Mouse (Mus musculus): ENCODE measurements around the gene Dgcr2.
A peak's percentile ranks its signal among the peaks of the same experiment; 100 is the strongest.

The Dgcr2 gene

GRCm38 (mm10) chr16:17898462-17898861 is at the start of gene Dgcr2, which contains the start of gene Tssk2:
Gene Dgcr2, minus strand, starts transcription at chr16:17898562.
Gene Tssk2, plus strand, starts transcription at chr16:17898637.
- no peak for DNase-seq (ENCODE audit: low read depth, low spot score)

GRCm38 (mm10) chr16:17945081-17945831 is 46.9 kb upstream of the Dgcr2 start:
- DNase-seq (ENCODE audit: low read depth, low spot score) = no peak

- no peak for DNase-seq (ENCODE audit: low read depth, low spot score)
These were observed 45.1 kb upstream of the Dgcr2 start for GRCm38 (mm10) chr16:17943466-17943865.

- DNase-seq (ENCODE audit: low read depth, low spot score) = no peak
These were observed 40.9 kb upstream of the Dgcr2 start for GRCm38 (mm10) chr16:17939255-17939751.

- peak; percentile 53 for DNase-seq (ENCODE audit: low read depth, low spot score)
These were observed 40.5 kb upstream of the Dgcr2 start for GRCm38 (mm10) chr16:17938821-17939220.

GRCm38 (mm10) chr16:17938187-17938586 is 39.8 kb upstream of the Dgcr2 start:
- no peak for DNase-seq (ENCODE audit: low read depth, low spot score)

GRCm38 (mm10) chr16:17936776-17937175 is 38.4 kb upstream of the Dgcr2 start:
- no peak for DNase-seq (ENCODE audit: low read depth, low spot score)

GRCm38 (mm10) chr16:17934445-17934910 is 36.1 kb upstream of the Dgcr2 start:
- DNase-seq (ENCODE audit: low read depth, low spot score) = no peak

- DNase-seq (ENCODE audit: low read depth, low spot score) = no peak
These were observed 35.5 kb upstream of the Dgcr2 start for GRCm38 (mm10) chr16:17933594-17934444.

GRCm38 (mm10) chr16:17931906-17932460 is 33.6 kb upstream of the Dgcr2 start:
- DNase-seq (ENCODE audit: low read depth, low spot score) = no peak

GRCm38 (mm10) chr16:17929631-17930030 is 31.3 kb upstream of the Dgcr2 start:
- no peak for DNase-seq (ENCODE audit: low read depth, low spot score)

- no peak for DNase-seq (ENCODE audit: low read depth, low spot score)
These were observed 30.8 kb upstream of the Dgcr2 start for GRCm38 (mm10) chr16:17929211-17929610.

GRCm38 (mm10) chr16:17928627-17929104 is 30.3 kb upstream of the Dgcr2 start:
- peak; percentile 84 for DNase-seq (ENCODE audit: low read depth, low spot score)

- DNase-seq (ENCODE audit: low read depth, low spot score) = no peak
These were observed 29.8 kb upstream of the Dgcr2 start, which contains the start of gene Slc25a1 for GRCm38 (mm10) chr16:17928087-17928580. Gene Slc25a1, minus strand, starts transcription at chr16:17928219.

- DNase-seq (ENCODE audit: low read depth, low spot score) = no peak
These were observed 29.2 kb upstream of the Dgcr2 start for GRCm38 (mm10) chr16:17927351-17928082.

GRCm38 (mm10) chr16:17922163-17922538 is 23.8 kb upstream of the Dgcr2 start:
- no peak for DNase-seq (ENCODE audit: low read depth, low spot score)

- DNase-seq (ENCODE audit: low read depth, low spot score) = peak; percentile 96
These were observed 23.2 kb upstream of the Dgcr2 start for GRCm38 (mm10) chr16:17921325-17922162.

- no peak for DNase-seq (ENCODE audit: low read depth, low spot score)
These were observed 22.2 kb upstream of the Dgcr2 start for GRCm38 (mm10) chr16:17920586-17920985.

GRCm38 (mm10) chr16:17914307-17915249 is 16.2 kb upstream of the Dgcr2 start, which contains the start of gene Gsc2:
Gene Gsc2, minus strand, starts transcription at chr16:17915059.
- DNase-seq (ENCODE audit: low read depth, low spot score) = no peak

All from WW6 (cell line).